Mouse (Mus musculus) heart, embryonic 11.5 days (tissue): ENCODE results near the gene Usp35. TPM values are rescaled to one million over a fixed set of nuclear protein-coding genes. Genes with fewer than 3 reads are reported as not detected.
A peak's percentile ranks its signal among the peaks of the same experiment; 100 is the strongest.

ENCODE experiments used
- ATAC-seq: fragments of 200-750 bp; cut with Nextera tagmentation; replicated peaks from 2 replicates; pipeline ENCODE4 v1.8.0; 2017; ENCODE audit warnings: moderate library complexity; ENCODE audit not compliant: insufficient number of reproducible peaks, low FRiP score, low TSS enrichment
- H3K27ac ChIP-seq: fragments of 300-500 bp; sonication (generic); 2 replicates; pipeline ENCODE4 v1.5.1; 2014; ENCODE audit warnings: mild to moderate bottlenecking, low read depth, low read length
- H3K27me3 ChIP-seq: fragments of 300-500 bp; sonication (generic); 2 replicates; pipeline ENCODE4 v1.6.1; 2014; ENCODE audit warnings: mild to moderate bottlenecking, low read length, mixed read lengths; ENCODE audit not compliant: control insufficient read depth, insufficient read depth
- H3K36me3 ChIP-seq: fragments of 300-500 bp; sonication (generic); 2 replicates; pipeline ENCODE4 v1.6.1; 2014; ENCODE audit warnings: mild to moderate bottlenecking, low read length, moderate library complexity, mixed read lengths; ENCODE audit not compliant: control insufficient read depth, insufficient read depth
- H3K4me1 ChIP-seq: fragments of 300-500 bp; sonication (generic); 2 replicates; pipeline ENCODE4 v1.6.1; 2014; ENCODE audit warnings: low read length; ENCODE audit not compliant: control insufficient read depth, insufficient read depth
- H3K4me2 ChIP-seq: fragments of 300-500 bp; sonication (generic); 2 replicates; pipeline ENCODE4 v1.6.1; 2014; ENCODE audit warnings: mild to moderate bottlenecking, moderate library complexity
- H3K4me3 ChIP-seq: fragments of 300-500 bp; sonication (generic); 2 replicates; pipeline ENCODE4 v1.5.1; 2014; ENCODE audit warnings: low read depth, low read length
- H3K9ac ChIP-seq: fragments of 300-500 bp; sonication (generic); 2 replicates; pipeline ENCODE4 v1.6.1; 2014; ENCODE audit warnings: mild to moderate bottlenecking, low read depth, low read length, moderate library complexity
- H3K9me3 ChIP-seq: fragments of 300-500 bp; sonication (generic); replicated peaks from 2 replicates; pipeline ENCODE4 v1.6.1; 2016; ENCODE audit warnings: low read length; ENCODE audit not compliant: control insufficient read depth
- WGBS: fragments of 180-500 bp; shearing (Covaris S2); extraction: QIAGEN DNeasy Blood & Tissue Kit; methylation state at CpG from one replicate; pipeline ENCODE4 v1.1.7; 2014; ENCODE audit not compliant: insufficient replicate concordance; 5-methylcytosine and 5-hydroxymethylcytosine counted together
- polyA plus RNA-seq: library from polyadenylated mRNA; unstranded; fragments of >200 nt; fragmentation: Nextera tagmentation; extraction: Ambion mirVana; gene quantifications from 2 replicates; pipeline ENCODE4 v1.2.1, GENCODE M21; 2014

Gene Usp35
- polyA plus RNA-seq, 1 experiment from 2014 or later: 1.7 TPM

DNA sequence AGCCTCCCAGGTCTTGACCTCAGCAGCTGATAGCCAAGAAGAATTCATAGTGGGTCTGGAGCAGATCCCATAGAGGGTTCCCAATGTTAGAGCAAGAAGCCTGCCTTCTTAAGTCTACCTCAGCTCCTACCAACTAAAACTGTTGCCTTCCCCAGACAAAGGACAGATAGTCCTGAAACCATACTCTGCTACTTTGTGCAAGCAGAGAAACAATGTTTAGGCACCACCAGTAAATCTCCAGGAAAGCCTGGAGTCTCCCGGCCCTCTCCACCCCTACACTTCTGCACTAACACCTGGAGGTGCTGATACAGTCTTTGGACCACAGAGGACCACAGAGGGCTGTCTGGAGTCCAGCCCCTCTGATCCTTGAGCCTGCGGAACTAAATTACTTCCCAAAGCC, 12.8 kb upstream of the Usp35 start:
- no peak for ATAC-seq
- H3K27me3 ChIP-seq: no peaks in the 10 kb centered on the region
- peaks cover 3% of the 10 kb centered on the region; the same call in 1 of the 2 replicates for H3K36me3 ChIP-seq
- peaks cover 20% of the 10 kb centered on the region for H3K4me1 ChIP-seq
- WGBS: 61% methylated on average over 2 of the region's 2 CpGs
- peaks cover 2% of the 10 kb centered on the region; the same call in 1 of the 2 replicates for H3K9me3 ChIP-seq
- H3K4me3 ChIP-seq: no peak overlapping the region
- no peak overlapping the region for H3K4me2 ChIP-seq
- H3K9ac ChIP-seq: no peak overlapping the region
- no peak overlapping the region for H3K27ac ChIP-seq

DNA sequence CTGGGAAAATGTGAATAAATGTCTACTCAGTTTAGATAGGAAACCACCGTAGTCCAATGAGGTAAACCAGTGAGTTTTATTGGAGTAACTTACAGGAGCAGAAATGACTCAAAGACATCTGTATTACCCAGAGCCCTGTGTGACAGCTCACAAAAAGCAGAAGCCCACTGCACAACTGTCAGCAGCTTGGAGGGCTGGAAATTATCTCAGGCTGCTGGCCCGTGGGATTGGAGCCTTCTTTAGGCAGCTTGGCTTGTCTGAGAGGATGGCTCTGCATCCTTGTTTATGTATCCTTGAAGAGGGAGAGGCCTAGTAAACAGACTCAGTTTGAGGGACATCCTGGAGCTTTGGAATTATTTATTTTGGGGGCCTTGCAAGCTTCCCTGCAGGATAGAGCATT, 11.1 kb upstream of the Usp35 start:
- 25% methylated on average over 2 of the region's 2 CpGs for WGBS
- peaks cover 2% of the 10 kb centered on the region; the same call in 1 of the 2 replicates for H3K9me3 ChIP-seq
- H3K36me3 ChIP-seq: peaks cover 3% of the 10 kb centered on the region; the same call in 1 of the 2 replicates
- H3K4me2 ChIP-seq: no peak overlapping the region
- no peak overlapping the region for H3K9ac ChIP-seq
- ATAC-seq: no peak
- H3K4me3 ChIP-seq: no peak overlapping the region
- H3K4me1 ChIP-seq: peaks cover 24% of the 10 kb centered on the region
- no peak overlapping the region for H3K27ac ChIP-seq
- H3K27me3 ChIP-seq: no peaks in the 10 kb centered on the region

- Histone ChIP-seq H3K36me3 (no peaks in the 10 kb centered on the region), H3K9me3 (peaks cover 2% of the 10 kb centered on the region; the same call in 1 of the 2 replicates), H3K4me2 (peak overlapping the region; percentile 12; the same call in 1 of the 2 replicates), H3K9ac (no peak overlapping the region), H3K4me3 (no peak overlapping the region), H3K4me1 (peaks cover 26% of the 10 kb centered on the region), H3K27ac (no peak overlapping the region), H3K27me3 (no peaks in the 10 kb centered on the region)
- WGBS: 46% methylated on average over 18 of the region's 18 CpGs
- ATAC-seq: no peak
Measured at GRCm38 (mm10) chr7:97340907-97341849, 9.4 kb upstream of the Usp35 start.

- Histone ChIP-seq H3K4me1 (peaks cover 24% of the 10 kb centered on the region), H3K36me3 (no peaks in the 10 kb centered on the region), H3K9me3 (peaks cover 2% of the 10 kb centered on the region; the same call in 1 of the 2 replicates), H3K9ac (no peak overlapping the region), H3K4me3 (no peak overlapping the region), H3K27ac (no peak overlapping the region), H3K27me3 (no peaks in the 10 kb centered on the region), H3K4me2 (no peak overlapping the region)
- 89% methylated on average over 7 of the region's 7 CpGs for WGBS
- ATAC-seq: no peak
Measured at GRCm38 (mm10) chr7:97339623-97340022, 7.8 kb upstream of the Usp35 start.

GRCm38 (mm10) chr7:97338593-97338992, 6.8 kb upstream of the Usp35 start:
- Histone ChIP-seq H3K36me3 (no peaks in the 10 kb centered on the region), H3K9ac (no peak overlapping the region), H3K27ac (no peak overlapping the region), H3K27me3 (no peaks in the 10 kb centered on the region), H3K4me2 (no peak overlapping the region), H3K4me3 (no peak overlapping the region), H3K9me3 (peaks cover 2% of the 10 kb centered on the region; the same call in 1 of the 2 replicates), H3K4me1 (peaks cover 24% of the 10 kb centered on the region)
- no peak for ATAC-seq
- 79% methylated on average over 4 of the region's 4 CpGs for WGBS

DNA sequence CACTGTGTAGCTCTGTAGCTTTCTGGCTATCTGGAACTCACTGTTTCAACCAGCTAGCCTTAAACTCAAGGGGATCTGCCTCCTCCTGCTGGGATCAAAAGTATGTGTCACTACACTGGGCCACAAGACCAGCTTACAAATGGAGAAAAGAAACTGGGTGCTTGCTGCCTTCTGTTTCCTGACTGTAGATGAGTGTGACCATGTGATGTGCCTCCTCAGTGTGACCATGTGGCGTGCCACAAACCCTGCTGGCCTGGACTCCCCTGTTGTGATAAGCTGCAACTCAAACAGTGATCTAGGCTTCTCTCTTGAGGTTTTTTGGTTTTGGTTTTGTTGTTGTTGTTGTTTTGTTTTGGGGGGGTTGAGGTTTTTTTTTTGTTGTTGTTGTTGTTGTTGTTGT, 4.9 kb upstream of the Usp35 start:
- Histone ChIP-seq H3K9ac (no peak overlapping the region), H3K4me2 (no peak overlapping the region), H3K4me3 (no peak overlapping the region), H3K27me3 (no peaks in the 10 kb centered on the region), H3K4me1 (peaks cover 13% of the 10 kb centered on the region), H3K36me3 (no peaks in the 10 kb centered on the region), H3K27ac (no peak overlapping the region), H3K9me3 (peaks cover 2% of the 10 kb centered on the region; the same call in 1 of the 2 replicates)
- 71% methylated on average over 1 of the region's 1 CpGs for WGBS
- no peak for ATAC-seq

GRCm38 (mm10) chr7:97334406-97334805, 2.6 kb upstream of the Usp35 start:
- Histone ChIP-seq H3K4me1 (peaks cover 12% of the 10 kb centered on the region), H3K27ac (no peak overlapping the region), H3K9me3 (no peaks in the 10 kb centered on the region), H3K27me3 (no peaks in the 10 kb centered on the region), H3K4me2 (no peak overlapping the region), H3K4me3 (no peak overlapping the region), H3K9ac (no peak overlapping the region), H3K36me3 (no peaks in the 10 kb centered on the region)
- WGBS: 84% methylated on average over 2 of the region's 2 CpGs
- ATAC-seq: no peak

DNA sequence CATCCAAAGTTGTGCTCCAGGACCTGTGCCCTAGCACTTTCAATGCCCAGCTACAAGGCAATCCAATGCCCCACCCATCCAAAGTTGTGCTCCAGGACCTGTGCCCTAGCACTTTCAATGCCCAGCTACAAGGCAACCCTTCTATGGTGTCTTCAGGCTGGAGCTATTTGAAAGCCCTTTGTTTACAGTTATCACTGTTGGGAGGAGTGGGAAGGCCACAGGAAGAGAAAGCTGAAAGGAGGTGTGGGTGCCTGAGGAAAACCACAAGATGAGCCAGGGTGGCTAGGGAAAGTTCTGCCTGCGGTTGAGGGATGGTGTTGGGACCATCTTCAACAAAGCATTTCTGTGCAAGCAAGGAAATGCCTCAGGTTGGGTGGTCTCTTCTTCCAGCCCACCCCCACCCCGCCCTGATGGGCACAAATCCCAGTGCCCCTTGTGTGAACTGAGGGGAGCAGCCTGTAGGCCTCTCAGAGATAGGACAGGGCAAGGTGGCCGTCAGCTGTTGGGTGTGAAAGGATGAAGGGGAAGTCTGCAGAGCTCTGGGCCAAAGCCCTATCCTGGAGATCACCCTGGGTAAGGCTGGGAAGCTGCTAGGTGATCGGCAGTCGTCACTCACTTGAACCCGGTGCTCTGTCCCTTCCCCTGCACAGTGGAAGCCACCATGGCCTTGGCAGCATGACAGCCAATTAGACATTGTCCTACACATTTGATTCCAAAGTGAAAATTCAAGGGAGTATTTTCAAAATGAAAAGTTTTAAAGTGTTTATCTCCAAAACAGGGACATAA, 1.5 kb upstream of the Usp35 start:
- peaks cover 10% of the 10 kb centered on the region for H3K4me1 ChIP-seq
- H3K9me3 ChIP-seq: no peaks in the 10 kb centered on the region
- peak overlapping the region; percentile 86 for H3K4me2 ChIP-seq
- peak overlapping the region; percentile 86 for H3K4me3 ChIP-seq
- no peak for ATAC-seq
- peaks cover 6% of the 10 kb centered on the region; the same call in 1 of the 2 replicates for H3K27me3 ChIP-seq
- H3K36me3 ChIP-seq: no peaks in the 10 kb centered on the region
- no peak overlapping the region for H3K27ac ChIP-seq
- H3K9ac ChIP-seq: no peak overlapping the region
- WGBS: 69% methylated on average over 6 of the region's 6 CpGs
